Mouse (Mus musculus): ENCODE measurements around the gene AC129217.1.
A peak's percentile ranks its signal among the peaks of the same experiment; 100 is the strongest.

AC129217.1 gene

DNA sequence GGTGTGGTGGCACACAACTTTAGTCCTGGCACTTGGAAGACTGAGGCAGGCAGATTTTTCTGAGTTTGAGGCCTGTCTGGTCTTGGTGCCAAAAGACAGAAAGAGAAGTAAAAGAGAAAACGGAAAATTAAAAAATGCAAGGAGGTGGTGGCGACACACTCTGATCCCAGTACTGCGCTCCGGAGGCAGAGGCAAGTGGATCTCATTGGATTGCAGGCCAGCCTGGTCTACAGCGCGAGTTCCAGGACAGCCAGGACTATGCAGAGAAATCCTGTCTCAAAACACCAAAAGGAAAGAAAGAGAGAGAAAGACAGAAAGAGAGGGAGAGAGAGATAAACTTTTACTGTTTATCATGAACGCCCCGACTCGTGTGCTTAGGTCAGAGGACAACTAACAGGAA lies 41.3 kb downstream of the AC129217.1 start:
- DNase-seq (ENCODE audit: low spot score in 2 of 2): no peak

DNA sequence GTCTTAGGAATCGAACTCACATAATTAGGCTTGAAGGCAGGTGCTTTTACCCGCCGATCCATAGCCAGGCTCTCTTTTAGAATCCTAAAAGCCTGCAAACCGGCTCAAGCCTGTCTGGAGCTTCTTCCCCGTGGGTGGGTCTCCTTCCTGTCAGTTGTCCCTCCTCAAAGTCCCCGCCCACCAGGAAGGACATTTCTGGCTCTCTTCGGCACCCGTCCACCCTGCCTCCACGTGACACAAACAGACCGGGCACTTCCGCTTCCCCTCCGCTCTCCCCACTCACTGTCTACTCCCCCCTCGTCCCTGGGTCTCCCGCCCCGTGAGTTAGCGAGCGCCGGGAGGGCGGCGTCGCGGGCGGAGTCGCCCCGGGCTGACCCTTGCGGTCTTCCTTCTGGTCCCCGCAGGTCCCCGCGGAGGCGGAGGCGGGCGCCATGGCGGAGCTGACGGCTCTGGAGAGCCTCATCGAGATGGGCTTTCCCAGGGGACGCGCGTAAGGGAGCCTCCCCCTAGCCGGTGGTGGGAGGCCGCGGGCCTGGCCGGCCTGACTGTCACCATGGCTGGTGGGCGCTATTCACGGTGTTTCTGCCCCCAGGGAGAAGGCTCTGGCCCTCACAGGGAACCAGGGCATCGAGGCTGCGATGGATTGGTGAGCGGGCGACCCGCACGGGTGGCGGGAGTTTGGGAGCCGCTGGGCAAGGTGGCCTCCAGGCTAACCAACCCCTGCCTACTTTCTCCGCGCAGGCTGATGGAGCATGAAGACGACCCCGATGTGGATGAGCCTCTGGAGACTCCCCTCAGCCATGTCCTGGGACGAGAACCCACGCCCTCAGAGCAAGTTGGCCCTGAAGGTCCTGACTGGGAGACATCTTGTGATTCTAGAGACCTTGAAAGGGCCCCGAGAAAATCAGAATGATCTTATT lies 42.0 kb downstream of the AC129217.1 start, which contains the start of gene Ubxn1:
Gene Ubxn1, plus strand, starts transcription at position 230 of the 920 bp plus-strand sequence.
- peak; percentile 97 to 99 for DNase-seq (ENCODE audit: low spot score in 2 of 2)

DNA sequence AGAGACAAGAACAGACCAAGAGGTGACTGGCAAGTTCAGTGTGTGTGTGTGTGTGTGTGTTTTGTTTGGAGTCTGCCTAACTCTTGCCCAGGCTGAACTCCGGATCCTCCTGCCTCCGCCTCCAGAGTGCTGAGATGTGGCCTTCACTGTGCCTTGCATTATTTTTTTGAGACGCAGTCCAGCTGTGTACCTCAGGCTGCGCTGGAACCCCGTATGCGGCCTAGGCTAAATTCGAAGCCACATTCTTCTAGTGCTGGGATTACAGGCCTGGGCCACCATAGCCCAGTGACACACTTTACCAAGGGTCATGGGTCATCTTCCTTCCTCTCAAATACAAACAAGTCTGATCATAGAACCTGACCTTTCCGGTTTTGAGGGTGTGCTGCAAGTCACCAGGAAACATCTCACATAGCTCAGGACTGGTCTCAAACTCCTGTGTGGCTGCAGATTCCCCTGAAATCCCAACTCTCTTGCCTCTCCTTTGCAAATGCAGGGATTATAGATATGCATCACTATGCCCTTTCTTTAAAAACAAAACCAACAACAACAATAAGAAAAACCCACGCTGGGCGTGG lies 42.8 kb downstream of the AC129217.1 start:
- no peak for DNase-seq (ENCODE audit: low spot score in 2 of 2)

DNA sequence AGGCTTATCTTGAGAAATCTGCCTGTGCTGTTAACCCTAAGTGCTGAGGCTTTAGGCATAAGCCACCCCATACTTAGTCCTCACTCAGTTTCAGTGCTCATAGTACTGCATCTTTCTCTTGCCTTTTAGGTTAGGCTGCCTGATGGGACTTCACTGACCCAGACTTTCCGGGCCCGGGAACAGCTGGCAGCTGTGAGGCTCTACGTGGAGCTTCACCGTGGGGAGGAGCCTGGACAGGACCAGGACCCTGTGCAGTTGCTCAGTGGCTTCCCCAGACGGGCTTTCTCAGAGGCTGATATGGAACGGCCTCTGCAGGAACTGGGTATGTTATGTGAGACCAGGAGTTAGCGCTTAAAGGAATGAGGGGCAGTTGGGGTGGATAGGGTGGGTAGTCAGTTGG lies 45.5 kb downstream of the AC129217.1 start:
- no peak for DNase-seq (ENCODE audit: low spot score in 2 of 2)

DNA sequence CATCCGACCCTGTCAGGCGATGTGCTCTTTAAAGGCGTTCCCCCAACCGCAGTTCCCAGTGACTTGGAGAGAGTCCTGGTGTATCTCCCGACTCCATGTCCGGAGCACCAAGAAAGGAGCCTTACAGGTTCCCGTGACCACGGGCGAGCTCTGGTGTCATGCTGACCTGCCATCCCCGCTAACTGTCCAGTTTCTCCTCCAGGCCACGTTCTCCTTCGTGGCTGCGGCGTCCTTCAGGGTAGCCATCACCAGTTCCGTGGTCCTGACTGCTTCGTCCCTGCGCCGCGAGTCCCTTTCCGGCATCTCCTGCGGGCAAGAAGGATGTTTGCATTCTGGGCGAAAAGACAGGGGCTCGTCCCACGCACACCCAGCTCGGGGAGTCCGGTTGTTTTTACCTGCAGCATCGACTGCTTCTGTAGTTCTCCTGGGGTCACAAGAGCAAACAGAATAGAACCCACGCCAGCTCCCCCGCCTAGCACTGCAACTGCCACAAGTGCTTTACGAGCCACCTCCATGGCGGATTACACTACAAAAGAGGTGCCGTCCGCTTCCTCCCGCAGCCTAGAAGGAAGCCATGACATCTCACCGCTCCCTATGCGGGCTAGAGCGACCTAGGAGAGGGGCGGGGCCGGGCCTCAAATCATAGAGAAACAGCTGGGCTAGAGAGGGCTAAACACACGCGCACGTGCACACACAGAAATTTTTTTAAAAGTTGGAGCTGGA lies 50.9 kb downstream of the AC129217.1 start, which contains the start of gene Uqcc3:
Gene Uqcc3, minus strand, starts transcription at position 613 of the 723 bp plus-strand sequence.
- DNase-seq (ENCODE audit: low spot score in 2 of 2): peak; percentile 69 to 91

DNA sequence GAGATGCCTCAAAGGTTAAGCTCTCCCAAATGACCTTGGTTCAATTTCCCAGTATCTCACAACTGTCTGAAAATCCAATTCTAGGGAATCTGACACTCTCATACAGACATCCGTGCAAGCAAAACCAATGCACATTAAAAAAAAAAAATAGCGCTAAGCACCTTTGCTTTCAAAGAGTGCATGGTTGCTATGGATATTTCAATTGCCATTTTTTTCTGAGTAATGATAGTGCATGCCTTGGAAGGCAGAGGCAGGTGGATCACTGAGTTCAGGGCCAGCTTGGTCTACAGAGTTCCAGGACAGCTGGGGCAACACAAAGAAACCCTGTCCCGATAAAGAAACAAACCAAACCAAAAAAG lies 51.4 kb downstream of the AC129217.1 start:
- no peak for DNase-seq (ENCODE audit: low spot score in 2 of 2)

DNA sequence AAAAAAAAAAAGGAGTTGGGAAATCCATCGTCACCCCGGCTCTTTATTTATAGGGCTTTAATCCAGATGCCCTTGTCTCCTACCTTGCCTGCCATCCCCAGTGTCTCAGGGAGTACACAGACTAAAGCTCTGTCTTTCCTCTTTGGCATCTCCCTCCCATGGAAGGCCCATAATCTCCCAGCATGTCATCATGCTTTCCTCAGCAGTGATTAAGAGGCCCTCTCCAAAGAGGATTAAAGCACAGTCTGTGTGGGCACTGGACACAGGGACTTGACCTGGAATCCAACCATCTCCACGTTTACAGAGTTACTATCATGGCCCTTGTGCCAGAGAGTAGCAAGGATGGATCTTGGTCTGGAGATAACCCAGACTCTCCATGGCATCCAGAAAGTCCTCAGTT lies 54.0 kb downstream of the AC129217.1 start, which contains the start of the genes Lbhd1 and Gm49403:
Gene Lbhd1, plus strand, starts transcription at position 117 of the 400 bp plus-strand sequence.
Gene Gm49403, plus strand, starts transcription at position 315 of the 400 bp plus-strand sequence.
- DNase-seq (ENCODE audit: low spot score in 2 of 2): no peak

DNA sequence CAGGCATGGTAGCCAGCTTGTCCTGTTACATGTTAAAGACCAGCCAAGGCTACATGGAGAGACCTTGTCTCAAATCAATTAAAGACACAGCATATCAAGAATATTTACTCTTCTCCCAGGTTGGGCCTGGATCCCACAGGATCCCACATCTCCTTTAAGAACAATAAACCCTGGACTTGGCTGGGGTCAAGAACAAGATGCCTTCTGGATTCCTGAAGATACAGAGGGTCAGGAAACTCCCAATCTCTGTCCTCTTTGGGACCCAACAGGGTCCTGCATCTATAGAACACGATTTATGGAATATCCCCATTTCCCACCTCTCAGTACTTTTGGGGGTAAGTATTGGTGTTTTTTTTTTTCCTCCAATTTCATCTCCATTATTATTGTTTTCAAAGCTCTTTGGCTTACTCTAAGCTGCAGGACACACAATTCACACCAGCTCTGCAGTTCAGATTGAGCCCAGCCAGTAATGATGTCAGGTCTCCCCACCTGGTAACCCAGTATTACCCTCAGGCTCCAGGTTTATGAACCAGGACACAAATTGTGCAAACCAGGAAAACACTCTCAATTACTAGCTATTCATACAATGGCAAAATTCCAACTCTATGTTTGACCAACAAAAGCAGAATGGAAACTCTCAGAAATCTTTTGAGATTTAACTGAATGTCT lies 57.5 kb downstream of the AC129217.1 start:
- no peak for DNase-seq (ENCODE audit: low spot score in 2 of 2)

DNA sequence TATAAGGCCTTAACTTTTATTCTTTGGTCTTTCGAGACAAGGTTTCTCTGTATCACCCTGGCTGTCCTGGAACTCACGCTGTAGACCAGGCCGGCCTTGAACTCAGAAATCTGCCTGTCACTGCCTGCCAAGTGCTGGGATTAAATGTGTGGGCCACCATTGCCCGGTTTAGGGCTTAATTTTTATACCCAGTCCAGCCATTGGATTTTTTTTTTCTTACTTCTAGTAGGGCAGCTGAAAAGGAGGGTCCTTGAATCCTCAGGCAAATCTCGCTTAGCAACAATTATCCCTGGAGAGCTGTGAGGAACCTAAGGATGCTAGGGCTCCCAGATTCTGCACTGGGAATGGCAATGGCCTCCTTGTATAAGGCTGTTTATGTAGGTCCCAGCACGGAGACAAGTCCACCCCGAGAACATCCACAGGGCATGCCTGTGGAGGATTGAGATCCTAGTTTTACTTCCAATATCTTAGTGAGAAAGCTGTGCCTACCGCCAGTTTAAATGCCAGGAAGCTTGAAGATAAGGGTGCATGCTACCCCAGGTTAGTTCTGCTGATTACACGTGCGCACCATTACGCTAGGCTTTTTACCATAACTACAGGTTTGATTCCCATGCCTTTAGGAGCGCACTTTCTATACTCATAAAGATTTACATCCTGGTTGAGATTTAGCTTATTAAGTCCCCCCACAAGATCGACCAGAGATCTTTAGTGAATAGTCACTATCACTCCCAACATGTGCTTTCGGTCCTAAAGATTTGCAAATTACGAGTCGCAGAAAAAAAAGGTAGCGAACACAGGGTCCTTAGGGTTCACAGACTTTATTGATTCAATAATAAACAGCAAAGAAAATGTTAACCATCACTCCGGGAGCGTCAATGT lies 58.3 kb downstream of the AC129217.1 start:
- no peak for DNase-seq (ENCODE audit: low spot score in 2 of 2)

DNA sequence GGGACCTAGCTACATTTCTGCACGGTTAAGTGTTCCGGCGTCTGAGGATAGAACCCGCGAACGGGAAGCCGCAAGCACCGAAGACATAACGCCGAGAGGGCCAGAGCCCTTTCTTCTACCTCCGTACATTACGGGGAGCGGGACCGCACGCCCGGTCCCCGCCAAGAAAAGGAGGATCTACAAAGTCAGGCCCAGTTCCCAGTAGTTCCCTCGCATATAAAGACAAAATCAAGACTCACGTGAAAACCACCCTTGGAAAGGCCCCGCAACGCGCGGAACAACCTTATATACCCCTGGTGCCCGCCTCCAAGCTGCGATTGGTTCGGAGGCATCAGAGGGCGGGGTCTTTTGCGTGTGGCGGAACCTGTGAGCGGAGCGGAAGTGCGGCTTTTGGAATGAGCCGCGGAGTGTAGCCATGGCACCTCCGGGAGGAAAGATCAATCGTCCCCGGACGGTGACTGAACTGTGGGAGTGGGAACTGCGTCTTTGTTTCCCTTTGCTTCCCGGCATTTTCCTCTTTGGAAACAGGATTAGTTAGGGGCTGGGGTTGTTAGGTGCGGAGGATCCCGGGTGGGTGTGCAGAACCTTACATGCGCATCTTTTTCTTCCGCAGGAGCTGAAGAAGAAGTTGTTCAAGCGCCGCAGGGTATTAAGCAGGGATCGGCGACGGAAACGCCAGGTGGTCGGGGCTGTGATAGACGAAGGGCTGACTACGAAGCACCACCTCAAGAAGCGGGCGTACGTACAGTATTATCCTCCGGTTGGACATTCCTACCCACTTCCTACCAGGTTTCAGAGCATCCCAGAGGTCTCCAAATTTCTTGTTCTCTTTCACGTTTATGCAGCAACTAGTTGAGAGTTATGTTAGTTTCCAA lies 59.2 kb downstream of the AC129217.1 start, which contains the start of the genes 1810009A15Rik and Gm49416:
Gene 1810009A15Rik, plus strand, starts transcription at position 343 of the 875 bp plus-strand sequence.
Gene Gm49416, plus strand, starts transcription at position 416 of the 875 bp plus-strand sequence.
- DNase-seq (ENCODE audit: low spot score in 2 of 2): peak; percentile 80 to 94
